Mouse (Mus musculus) T-helper 17 cell (primary cell): ENCODE results near the gene Fam53b.

Experiments used
- in situ Hi-C, 2 experiments: fragments of 300-600 bp; cut with MboI, MseI; formaldehyde crosslinking; loops; 1 replicate in 1 of 2; 2 replicates in 1 of 2; pipeline ENCODE4 v1.15.1; 2025; ENCODE audit warnings: high pct_unique_total_duplicates in 2 of 2

Fam53b gene

GRCm38 (mm10) chr7:132749504-132749903 lies 64.2 kb downstream of the Fam53b start:
- in situ Hi-C loops: no loop called here

- in situ Hi-C loops: no loop called here
Measured at GRCm38 (mm10) chr7:132748076-132748769, 65.5 kb downstream of the Fam53b start.

GRCm38 (mm10) chr7:132747096-132747495 lies 66.6 kb downstream of the Fam53b start:
- in situ Hi-C loops: no loop called here

- in situ Hi-C loops: no loop called here
Measured at GRCm38 (mm10) chr7:132742912-132743311, 70.8 kb downstream of the Fam53b start.

GRCm38 (mm10) chr7:132739829-132740228 lies 73.9 kb downstream of the Fam53b start:
- in situ Hi-C loops: no loop called here

- in situ Hi-C loops: no loop called here
Measured at GRCm38 (mm10) chr7:132738844-132739243, 74.8 kb downstream of the Fam53b start.

- in situ Hi-C loops: no loop called here
Measured at GRCm38 (mm10) chr7:132736099-132736862, 77.4 kb downstream of the Fam53b start.

- in situ Hi-C loops: no loop called here
Measured at GRCm38 (mm10) chr7:132735145-132735544, 78.5 kb downstream of the Fam53b start.

- in situ Hi-C loops: no loop called here
Measured at GRCm38 (mm10) chr7:132734222-132734621, 79.5 kb downstream of the Fam53b start.

GRCm38 (mm10) chr7:132733521-132733920 lies 80.2 kb downstream of the Fam53b start:
- in situ Hi-C loops: no loop called here

- in situ Hi-C loops: no loop called here
Measured at GRCm38 (mm10) chr7:132732136-132732789, 81.4 kb downstream of the Fam53b start.

- in situ Hi-C loops: no loop called here
Measured at GRCm38 (mm10) chr7:132731558-132731957, 82.1 kb downstream of the Fam53b start.

- in situ Hi-C loops: no loop called here
Measured at GRCm38 (mm10) chr7:132730510-132730909, 83.2 kb downstream of the Fam53b start.

- in situ Hi-C loops: loop anchor here in 1 of 2 experiments (5.0 kb wide), 1 partner anchor 78 kb away; no protein-coding TSS in a partner anchor
Measured at GRCm38 (mm10) chr7:132729093-132729831, 84.4 kb downstream of the Fam53b start.

GRCm38 (mm10) chr7:132726106-132726861 lies 87.4 kb downstream of the Fam53b start:
- in situ Hi-C loops: loop anchor here in 1 of 2 experiments (5.0 kb wide), 1 partner anchor 81 kb away; no protein-coding TSS in a partner anchor

GRCm38 (mm10) chr7:132724501-132725062 lies 89.1 kb downstream of the Fam53b start:
- in situ Hi-C loops: loop anchor here in 1 of 2 experiments (5.0 kb wide), 1 partner anchor 83 kb away; no protein-coding TSS in a partner anchor

- in situ Hi-C loops: no loop called here
Measured at GRCm38 (mm10) chr7:132723906-132724305, 89.8 kb downstream of the Fam53b start.

GRCm38 (mm10) chr7:132722401-132723370 lies 91.0 kb downstream of the Fam53b start:
- in situ Hi-C loops: no loop called here

GRCm38 (mm10) chr7:132720562-132720961 lies 93.1 kb downstream of the Fam53b start:
- in situ Hi-C loops: no loop called here
